Mouse (Mus musculus): ENCODE data around the gene F11r. TPM values are rescaled to one million over a fixed set of nuclear protein-coding genes. Genes with fewer than 3 reads are reported as not detected.

Gene F11r
- total and polyA plus RNA-seq, 3 experiments, result 32.9 to 47.5 (median 36.1) TPM

- intact Hi-C loops (cut with DNase I), result no loop called here
- Histone ChIP-seq H3K4me1 (ENCODE audit: control insufficient read depth, insufficient read depth, low read length) (peaks cover 2% of the 10 kb centered on the region), H3K27ac (no peak overlapping the region), H3K9ac (ENCODE audit: low read depth, low read length) (no peak overlapping the region), H3K79me2 (replicated peaks; ENCODE audit: control insufficient read depth, insufficient read depth, low read length) (no peaks in the 10 kb centered on the region), H3K27me3 (ENCODE audit: control insufficient read depth, insufficient read depth, low read length) (no peaks in the 10 kb centered on the region), H3K4me3 (no peak overlapping the region), H3K36me3 (ENCODE audit: control insufficient read depth, insufficient read depth, low read length) (peaks cover 3% of the 10 kb centered on the region; the same call in 1 of the 2 replicates)
- TF ChIP-seq POLR2A (IDR thresholded peaks at IDR 0.05; ENCODE audit: insufficient read depth, low read depth, low read length) (no peak), CTCF (IDR thresholded peaks at IDR 0.05) (no peak), EP300 (IDR thresholded peaks at IDR 0.05; ENCODE audit: insufficient read depth, low read depth, low read length) (no peak)
- DNase-seq, result no peak
- WGBS, result 88% methylated on average over 5 of the region's 5 CpGs
Observed at GRCm38 (mm10) chr1:171465749-171466412, 28.5 kb downstream of the F11r start.

- no peak overlapping the region for H3K9ac ChIP-seq (ENCODE audit: low read depth, low read length)
- H3K27me3 ChIP-seq (ENCODE audit: control insufficient read depth, insufficient read depth, low read length), result no peaks in the 10 kb centered on the region
- DNase-seq, result no peak
- WGBS, result 62% methylated on average over 4 of the region's 4 CpGs
- H3K79me2 ChIP-seq (replicated peaks; ENCODE audit: control insufficient read depth, insufficient read depth, low read length), result no peaks in the 10 kb centered on the region
- TF ChIP-seq CTCF (IDR thresholded peaks at IDR 0.05) (no peak), POLR2A (IDR thresholded peaks at IDR 0.05; ENCODE audit: insufficient read depth, low read depth, low read length) (no peak), EP300 (IDR thresholded peaks at IDR 0.05; ENCODE audit: insufficient read depth, low read depth, low read length) (no peak)
- H3K27ac ChIP-seq, result no peak overlapping the region
- intact Hi-C loops (cut with DNase I), result no loop called here
- peaks cover 2% of the 10 kb centered on the region for H3K4me1 ChIP-seq (ENCODE audit: control insufficient read depth, insufficient read depth, low read length)
- H3K4me3 ChIP-seq, result no peak overlapping the region
- peaks cover 3% of the 10 kb centered on the region; the same call in 1 of the 2 replicates for H3K36me3 ChIP-seq (ENCODE audit: control insufficient read depth, insufficient read depth, low read length)
Observed at GRCm38 (mm10) chr1:171466565-171466964, 29.2 kb downstream of the F11r start.

- H3K4me1 ChIP-seq (ENCODE audit: control insufficient read depth, insufficient read depth, low read length), result peaks cover 2% of the 10 kb centered on the region
- no peaks in the 10 kb centered on the region for H3K79me2 ChIP-seq (replicated peaks; ENCODE audit: control insufficient read depth, insufficient read depth, low read length)
- 0 out of 2 replicates have a peak, but pooled peaks cover 2% of the 10 kb centered on the region for H3K36me3 ChIP-seq (ENCODE audit: control insufficient read depth, insufficient read depth, low read length)
- no peak for DNase-seq
- 39% methylated on average over 3 of the region's 3 CpGs for WGBS
- TF ChIP-seq POLR2A (IDR thresholded peaks at IDR 0.05; ENCODE audit: insufficient read depth, low read depth, low read length) (no peak), CTCF (IDR thresholded peaks at IDR 0.05) (no peak), EP300 (IDR thresholded peaks at IDR 0.05; ENCODE audit: insufficient read depth, low read depth, low read length) (no peak)
- no peak overlapping the region for H3K27ac ChIP-seq
- intact Hi-C loops (cut with DNase I), result loop anchor here (2.0 to 10.0 kb wide), 3 partner anchors 32 to 355 kb away; partner anchors contain the start of genes Cfap126 and F11r
- no peak overlapping the region for H3K4me3 ChIP-seq
- no peak overlapping the region for H3K9ac ChIP-seq (ENCODE audit: low read depth, low read length)
- no peaks in the 10 kb centered on the region for H3K27me3 ChIP-seq (ENCODE audit: control insufficient read depth, insufficient read depth, low read length)
Observed at GRCm38 (mm10) chr1:171469678-171470077, 32.3 kb downstream of the F11r start.

DNA sequence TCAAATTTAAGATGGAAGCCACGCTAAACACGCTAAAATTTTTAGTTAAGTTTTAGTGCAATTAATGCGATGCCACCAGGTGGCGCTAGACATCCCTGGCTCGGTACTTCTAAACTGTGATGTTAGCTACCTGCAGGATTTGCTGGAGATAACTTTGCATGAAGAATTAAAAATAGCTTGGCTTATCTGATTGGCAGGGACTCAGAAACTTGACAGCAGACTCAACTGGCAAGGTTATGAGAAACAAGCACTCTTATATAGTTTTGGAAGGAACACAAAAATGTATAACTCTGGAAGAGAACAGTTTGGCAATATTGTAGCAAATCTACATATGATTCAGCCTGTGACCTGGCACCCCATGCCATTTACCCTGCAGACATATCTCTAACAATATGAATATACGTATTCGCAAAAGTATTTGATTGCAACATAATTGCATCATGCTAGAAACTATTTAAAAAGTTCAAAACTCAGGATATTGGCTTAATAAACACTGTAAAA is 33.1 kb downstream of the F11r start:
- 25% methylated on average over 7 of the region's 7 CpGs for WGBS
- intact Hi-C loops (cut with DNase I), result loop anchor here (2.0 to 10.0 kb wide), 3 partner anchors 33 to 356 kb away; partner anchors contain the start of genes Cfap126 and F11r

DNA sequence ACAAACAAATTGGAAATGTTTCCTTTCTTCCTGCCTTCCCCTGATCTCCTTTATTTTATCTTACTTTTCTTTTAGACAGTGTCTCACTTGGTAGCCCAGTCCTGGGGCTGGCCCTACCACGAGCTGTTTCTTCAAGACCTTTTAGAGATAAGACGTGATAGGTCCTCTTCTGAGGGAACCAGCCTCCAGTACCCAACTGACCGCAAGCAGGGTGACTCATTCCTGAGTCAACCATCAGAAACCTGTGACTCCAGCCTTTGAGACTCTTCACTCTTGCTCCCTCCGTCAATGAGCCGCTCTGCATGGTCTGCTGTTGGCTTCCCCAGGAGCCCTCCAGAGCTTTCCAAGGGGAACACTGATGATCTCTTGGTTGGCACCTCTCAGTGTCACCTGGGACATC is 33.6 kb downstream of the F11r start:
- intact Hi-C loops (cut with DNase I), result loop anchor here (2.0 to 10.0 kb wide), 3 partner anchors 34 to 356 kb away; partner anchors contain the start of genes Cfap126 and F11r
- H3K4me3 ChIP-seq, result no peak overlapping the region
- WGBS, result 55% methylated on average over 5 of the region's 5 CpGs

More for the DNA sequence above, 33.1 kb downstream of the F11r start:
- peak; percentile 46 to 66 for DNase-seq
- H3K36me3 ChIP-seq (ENCODE audit: control insufficient read depth, insufficient read depth, low read length), result 0 out of 2 replicates have a peak, but pooled peaks cover 2% of the 10 kb centered on the region
- H3K27ac ChIP-seq, result no peak overlapping the region
- H3K4me3 ChIP-seq, result no peak overlapping the region
- peaks cover 2% of the 10 kb centered on the region for H3K4me1 ChIP-seq (ENCODE audit: control insufficient read depth, insufficient read depth, low read length)
- TF ChIP-seq CTCF (IDR thresholded peaks at IDR 0.05) (peak; percentile 98; the same call in 1 of the 2 replicates), POLR2A (IDR thresholded peaks at IDR 0.05; ENCODE audit: insufficient read depth, low read depth, low read length) (no peak), EP300 (IDR thresholded peaks at IDR 0.05; ENCODE audit: insufficient read depth, low read depth, low read length) (0 out of 2 replicates have a peak, but pooled peaks have one; percentile 37)
- H3K79me2 ChIP-seq (replicated peaks; ENCODE audit: control insufficient read depth, insufficient read depth, low read length), result no peaks in the 10 kb centered on the region
- no peaks in the 10 kb centered on the region for H3K27me3 ChIP-seq (ENCODE audit: control insufficient read depth, insufficient read depth, low read length)
- no peak overlapping the region for H3K9ac ChIP-seq (ENCODE audit: low read depth, low read length)

More for the DNA sequence above, 33.6 kb downstream of the F11r start:
- H3K27ac ChIP-seq, result no peak overlapping the region
- peaks cover 2% of the 10 kb centered on the region for H3K4me1 ChIP-seq (ENCODE audit: control insufficient read depth, insufficient read depth, low read length)
- H3K79me2 ChIP-seq (replicated peaks; ENCODE audit: control insufficient read depth, insufficient read depth, low read length), result no peaks in the 10 kb centered on the region
- TF ChIP-seq EP300 (IDR thresholded peaks at IDR 0.05; ENCODE audit: insufficient read depth, low read depth, low read length) (no peak), CTCF (IDR thresholded peaks at IDR 0.05) (no peak), POLR2A (IDR thresholded peaks at IDR 0.05; ENCODE audit: insufficient read depth, low read depth, low read length) (no peak)
- no peak for DNase-seq
- H3K9ac ChIP-seq (ENCODE audit: low read depth, low read length), result no peak overlapping the region
- H3K36me3 ChIP-seq (ENCODE audit: control insufficient read depth, insufficient read depth, low read length), result 0 out of 2 replicates have a peak, but pooled peaks cover 2% of the 10 kb centered on the region
- no peaks in the 10 kb centered on the region for H3K27me3 ChIP-seq (ENCODE audit: control insufficient read depth, insufficient read depth, low read length)

Measured in heart, adult 2 months (tissue).